Mouse (Mus musculus) forebrain, embryonic 15.5 days (tissue): ENCODE measurements around the gene Efna2. TPM values are rescaled to one million over a fixed set of nuclear protein-coding genes. Genes with fewer than 3 reads are reported as not detected.
"Not testable (repeated sequence)": the region's sequence is repeated elsewhere in the genome, so short reads cannot be mapped to it uniquely, and the experiment has no call there.

Source experiments
- ATAC-seq: fragments of 200-750 bp; cut with Nextera tagmentation; replicated peaks from 2 replicates; pipeline ENCODE4 v1.8.0; 2017; ENCODE audit warnings: mild to moderate bottlenecking, moderate TSS enrichment, moderate library complexity
- H3K27ac ChIP-seq: fragments of 300-500 bp; sonication (generic); replicated peaks from 2 replicates; pipeline ENCODE4 v1.5.1; 2015; ENCODE audit warnings: mild to moderate bottlenecking, inconsistent platforms
- H3K27me3 ChIP-seq: fragments of 300-500 bp; sonication (generic); 2 replicates; pipeline ENCODE4 v1.6.1; 2015; ENCODE audit warnings: inconsistent platforms
- H3K36me3 ChIP-seq: fragments of 300-500 bp; sonication (generic); 2 replicates; pipeline ENCODE4 v1.6.1; 2015; ENCODE audit warnings: mild to moderate bottlenecking, inconsistent platforms
- H3K4me1 ChIP-seq: fragments of 300-500 bp; sonication (generic); 2 replicates; pipeline ENCODE4 v1.6.1; 2015; ENCODE audit warnings: inconsistent platforms
- H3K4me2 ChIP-seq: fragments of 300-500 bp; sonication (generic); replicated peaks from 2 replicates; pipeline ENCODE4 v1.6.1; 2015; ENCODE audit warnings: mild to moderate bottlenecking, inconsistent platforms
- H3K4me3 ChIP-seq: fragments of 300-500 bp; sonication (generic); 2 replicates; pipeline ENCODE4 v1.5.1; 2015; ENCODE audit warnings: mild to moderate bottlenecking, inconsistent platforms
- H3K9ac ChIP-seq: fragments of 300-500 bp; sonication (generic); replicated peaks from 2 replicates; pipeline ENCODE4 v1.6.1; 2015; ENCODE audit warnings: mild to moderate bottlenecking, inconsistent platforms
- H3K9me3 ChIP-seq: fragments of 300-500 bp; sonication (generic); 2 replicates; pipeline ENCODE4 v1.6.1; 2016; ENCODE audit warnings: inconsistent platforms
- WGBS: fragments of 180-500 bp; shearing (Covaris S2); methylation state at CpG from one replicate; pipeline ENCODE4 v1.1.7; 2015; ENCODE audit warnings: mixed read lengths; 5-methylcytosine and 5-hydroxymethylcytosine counted together
- polyA plus RNA-seq: library from polyadenylated mRNA; unstranded; fragments of >200 nt; fragmentation: Nextera tagmentation; extraction: Ambion mirVana; gene quantifications from 2 replicates; pipeline ENCODE4 v1.2.1, GENCODE M21; 2015

Efna2 gene
- polyA plus RNA-seq, 1 experiment from 2014 or later, result 36.5 TPM

- Histone ChIP-seq H3K36me3 (no peaks in the 10 kb centered on the region), H3K27me3 (no peaks in the 10 kb centered on the region), H3K4me2 (peak overlapping the region; percentile 41), H3K9ac (peak overlapping the region; percentile 30), H3K9me3 (no peaks in the 10 kb centered on the region), H3K4me3 (peak overlapping the region; percentile 18), H3K27ac (peak overlapping the region; percentile 82), H3K4me1 (peaks cover 18% of the 10 kb centered on the region)
- peak; percentile 57 for ATAC-seq
- 1% methylated on average over 24 of the region's 24 CpGs for WGBS
These were observed 29.6 kb downstream of the Efna2 start for GRCm38 (mm10) chr10:80208841-80209371.

- H3K4me2 ChIP-seq, H3K27ac ChIP-seq, H3K36me3 ChIP-seq, H3K4me3 ChIP-seq, H3K27me3 ChIP-seq, H3K9ac ChIP-seq, H3K9me3 ChIP-seq, ATAC-seq: not testable (repeated sequence)
- peaks cover 22% of the 10 kb centered on the region for H3K4me1 ChIP-seq
- WGBS, result 81% methylated on average over 7 of the region's 7 CpGs
These were observed 32.3 kb downstream of the Efna2 start for GRCm38 (mm10) chr10:80211547-80212103.

GRCm38 (mm10) chr10:80215048-80215772 lies 35.9 kb downstream of the Efna2 start:
- H3K27me3 ChIP-seq, result no peaks in the 10 kb centered on the region
- H3K27ac ChIP-seq, result 0 out of 2 replicates have a peak overlapping the region, but pooled peaks have one; percentile 60
- H3K4me2 ChIP-seq, result no peak overlapping the region
- ATAC-seq, result no peak
- 10% methylated on average over 16 of the region's 16 CpGs for WGBS
- no peaks in the 10 kb centered on the region for H3K36me3 ChIP-seq
- H3K9ac ChIP-seq, result 0 out of 2 replicates have a peak overlapping the region, but pooled peaks have one; percentile 32
- no peaks in the 10 kb centered on the region for H3K9me3 ChIP-seq
- H3K4me3 ChIP-seq, result no peak overlapping the region
- peaks cover 10% of the 10 kb centered on the region for H3K4me1 ChIP-seq

- Histone ChIP-seq H3K4me1 (peaks cover 3% of the 10 kb centered on the region; the same call in 1 of the 2 replicates), H3K4me3 (no peak overlapping the region), H3K9me3 (no peaks in the 10 kb centered on the region), H3K27me3 (no peaks in the 10 kb centered on the region), H3K4me2 (no peak overlapping the region), H3K36me3 (no peaks in the 10 kb centered on the region), H3K9ac (no peak overlapping the region), H3K27ac (no peak overlapping the region)
- WGBS, result 35% methylated on average over 7 of the region's 9 CpGs
- ATAC-seq, result no peak
These were observed 41.4 kb downstream of the Efna2 start for GRCm38 (mm10) chr10:80220676-80221075.

GRCm38 (mm10) chr10:80223137-80223536 lies 43.9 kb downstream of the Efna2 start:
- 97% methylated on average over 2 of the region's 2 CpGs for WGBS
- H3K27me3 ChIP-seq, ATAC-seq, H3K36me3 ChIP-seq, H3K4me2 ChIP-seq, H3K4me3 ChIP-seq, H3K9ac ChIP-seq, H3K27ac ChIP-seq, H3K9me3 ChIP-seq: not testable (repeated sequence)
- H3K4me1 ChIP-seq, result peaks cover 19% of the 10 kb centered on the region

GRCm38 (mm10) chr10:80226071-80226415 lies 46.8 kb downstream of the Efna2 start:
- Histone ChIP-seq H3K9me3 (no peaks in the 10 kb centered on the region), H3K4me3 (peak overlapping the region; percentile 81), H3K9ac (peak overlapping the region; percentile 84), H3K4me1 (peaks cover 40% of the 10 kb centered on the region), H3K36me3 (peaks cover 6% of the 10 kb centered on the region; the same call in 1 of the 2 replicates), H3K27ac (peak overlapping the region; percentile 92), H3K4me2 (peak overlapping the region; percentile 75), H3K27me3 (no peaks in the 10 kb centered on the region)
- WGBS, result 0% methylated on average over 14 of the region's 14 CpGs
- no peak; the same call in 1 of the 2 replicates for ATAC-seq

- peak within 1 kb of the TSS; percentile 75 for H3K4me2 ChIP-seq
These were observed 47.3 kb downstream of the Efna2 start, which contains the start of gene Mum1 for GRCm38 (mm10) chr10:80226416-80227165. Gene Mum1, plus strand, starts transcription at chr10:80226434.

GRCm38 (mm10) chr10:80227166-80227539 lies 47.9 kb downstream of the Efna2 start:
- H3K9ac ChIP-seq, result peak overlapping the region; percentile 84
- no peaks in the 10 kb centered on the region for H3K9me3 ChIP-seq
- H3K4me1 ChIP-seq, result peaks cover 40% of the 10 kb centered on the region
- peak overlapping the region; percentile 92 for H3K27ac ChIP-seq
- H3K36me3 ChIP-seq, result peaks cover 6% of the 10 kb centered on the region
- H3K4me3 ChIP-seq, result peak overlapping the region; percentile 81
- H3K27me3 ChIP-seq, result no peaks in the 10 kb centered on the region
- ATAC-seq, result peak; percentile 1; the same call in 1 of the 2 replicates
- H3K4me2 ChIP-seq, result peak overlapping the region; percentile 75
- 8% methylated on average over 10 of the region's 10 CpGs for WGBS

More at GRCm38 (mm10) chr10:80226416-80227165, 47.3 kb downstream of the Efna2 start, which contains the start of gene Mum1:
- Histone ChIP-seq H3K4me3 (peak within 1 kb of the TSS; percentile 81), H3K36me3 (peaks cover 6% of the 10 kb centered on the region; the same call in 1 of the 2 replicates), H3K9ac (peak within 1 kb of the TSS; percentile 84), H3K27ac (peak within 1 kb of the TSS; percentile 92), H3K27me3 (no peaks in the 10 kb centered on the region), H3K4me1 (peaks cover 40% of the 10 kb centered on the region), H3K9me3 (no peaks in the 10 kb centered on the region)
- peak; percentile 96 for ATAC-seq
- under 1% methylated on average over 54 of the region's 75 CpGs for WGBS

GRCm38 (mm10) chr10:80227877-80228775 lies 48.8 kb downstream of the Efna2 start:
- Histone ChIP-seq H3K4me1 (peaks cover 48% of the 10 kb centered on the region), H3K4me3 (peak overlapping the region; percentile 81), H3K4me2 (peak overlapping the region; percentile 75), H3K36me3 (peaks cover 14% of the 10 kb centered on the region), H3K9me3 (no peaks in the 10 kb centered on the region), H3K27ac (peak overlapping the region; percentile 92), H3K9ac (peak overlapping the region; percentile 84), H3K27me3 (no peaks in the 10 kb centered on the region)
- no peak for ATAC-seq
- WGBS, result 29% methylated on average over 15 of the region's 15 CpGs

- H3K27ac ChIP-seq, result no peak overlapping the region
These were observed 57.0 kb downstream of the Efna2 start for GRCm38 (mm10) chr10:80236145-80236825.

GRCm38 (mm10) chr10:80237020-80237419 lies 57.7 kb downstream of the Efna2 start:
- H3K9ac ChIP-seq, result no peak overlapping the region
- peaks cover 92% of the 10 kb centered on the region for H3K36me3 ChIP-seq
- no peaks in the 10 kb centered on the region for H3K27me3 ChIP-seq
- no peak for ATAC-seq
- H3K4me2 ChIP-seq, result no peak overlapping the region
- no peaks in the 10 kb centered on the region for H3K9me3 ChIP-seq
- no peak overlapping the region for H3K27ac ChIP-seq
- peaks cover 15% of the 10 kb centered on the region for H3K4me1 ChIP-seq
- H3K4me3 ChIP-seq, result no peak overlapping the region
- WGBS, result 90% methylated on average over 4 of the region's 4 CpGs

More at GRCm38 (mm10) chr10:80236145-80236825, 57.0 kb downstream of the Efna2 start:
- H3K4me1 ChIP-seq, result peaks cover 15% of the 10 kb centered on the region
- H3K9ac ChIP-seq, result no peak overlapping the region
- 97% methylated on average over 13 of the region's 13 CpGs for WGBS
- ATAC-seq, result no peak
- H3K36me3 ChIP-seq, result peaks cover 85% of the 10 kb centered on the region
- H3K4me2 ChIP-seq, result no peak overlapping the region
- no peaks in the 10 kb centered on the region for H3K9me3 ChIP-seq
- H3K27me3 ChIP-seq, result no peaks in the 10 kb centered on the region
- no peak overlapping the region for H3K4me3 ChIP-seq
